Mouse (Mus musculus) forebrain, embryonic 16.5 days (tissue): ENCODE data around the gene Slc51a. TPM values are rescaled to one million over a fixed set of nuclear protein-coding genes. Genes with fewer than 3 reads are reported as not detected.

Experiments used
- ATAC-seq: fragments of 200-750 bp; cut with Nextera tagmentation; 2 replicates; pipeline ENCODE4 v1.8.0; 2017; ENCODE audit warnings: mild to moderate bottlenecking, moderate library complexity
- H3K27ac ChIP-seq: fragments of 300-500 bp; sonication (generic); 2 replicates; pipeline ENCODE4 v1.5.1; 2014; ENCODE audit warnings: low read length, control low read depth
- H3K27me3 ChIP-seq: fragments of 300-500 bp; sonication (generic); replicated peaks from 2 replicates; pipeline ENCODE4 v1.6.1; 2014; ENCODE audit warnings: low read length; ENCODE audit not compliant: control insufficient read depth, insufficient read depth
- H3K36me3 ChIP-seq: fragments of 300-500 bp; sonication (generic); 2 replicates; pipeline ENCODE4 v1.6.1; 2014; ENCODE audit not compliant: control insufficient read depth, insufficient read depth
- H3K4me1 ChIP-seq: fragments of 300-500 bp; sonication (generic); replicated peaks from 2 replicates; pipeline ENCODE4 v1.6.1; 2014; ENCODE audit warnings: low read length; ENCODE audit not compliant: control insufficient read depth, insufficient read depth
- H3K4me2 ChIP-seq: fragments of 300-500 bp; sonication (generic); 2 replicates; pipeline ENCODE4 v1.6.1; 2014; ENCODE audit warnings: mild to moderate bottlenecking, low read length, control low read depth
- H3K4me3 ChIP-seq: fragments of 300-500 bp; sonication (generic); replicated peaks from 2 replicates; pipeline ENCODE4 v1.5.1; 2014; ENCODE audit warnings: mild to moderate bottlenecking, low read length, control low read depth
- H3K9ac ChIP-seq: fragments of 300-500 bp; sonication (generic); replicated peaks from 2 replicates; pipeline ENCODE4 v1.6.1; 2014; ENCODE audit warnings: low read depth, low read length, control low read depth
- H3K9me3 ChIP-seq: fragments of 300-500 bp; sonication (generic); 2 replicates; pipeline ENCODE4 v1.6.1; 2016; ENCODE audit warnings: low read length; ENCODE audit not compliant: control insufficient read depth
- WGBS: fragments of 180-500 bp; shearing (Covaris S2); extraction: QIAGEN DNeasy Blood & Tissue Kit; methylation state at CpG from one replicate; pipeline ENCODE4 v1.1.7; 2014; 5-methylcytosine and 5-hydroxymethylcytosine counted together
- polyA plus RNA-seq: library from polyadenylated mRNA; unstranded; fragments of >200 nt; fragmentation: Nextera tagmentation; extraction: Ambion mirVana; gene quantifications from 2 replicates; pipeline ENCODE4 v1.2.1, GENCODE M21; 2015

Slc51a gene
- 0.09 TPM in 1 of 2 replicates, not detected in the other for polyA plus RNA-seq

GRCm38 (mm10) chr16:32487234-32488111 is at the start of gene Slc51a:
TSS of gene Slc51a (minus strand) at chr16:32487879.
- Histone ChIP-seq H3K9me3 (no peaks in the 10 kb centered on the region), H3K4me1 (no peaks in the 10 kb centered on the region), H3K4me3 (no peak within 1 kb of the TSS), H3K27me3 (no peaks in the 10 kb centered on the region), H3K36me3 (no peaks in the 10 kb centered on the region), H3K27ac (no peak within 1 kb of the TSS), H3K9ac (no peak within 1 kb of the TSS), H3K4me2 (no peak within 1 kb of the TSS)
- no peak for ATAC-seq
- 69% methylated on average over 15 of the region's 15 CpGs for WGBS

GRCm38 (mm10) chr16:32535157-32535751 is 47.6 kb upstream of the Slc51a start:
- 34% methylated on average over 5 of the region's 5 CpGs for WGBS
- Histone ChIP-seq H3K36me3 (no peaks in the 10 kb centered on the region), H3K27ac (no peak overlapping the region), H3K27me3 (no peaks in the 10 kb centered on the region), H3K4me3 (no peak overlapping the region), H3K4me1 (peaks cover 12% of the 10 kb centered on the region; the same call in 1 of the 2 replicates), H3K9ac (no peak overlapping the region), H3K9me3 (no peaks in the 10 kb centered on the region), H3K4me2 (no peak overlapping the region)
- ATAC-seq, result no peak

- Histone ChIP-seq H3K36me3 (no peaks in the 10 kb centered on the region), H3K4me2 (no peak overlapping the region), H3K27me3 (no peaks in the 10 kb centered on the region), H3K4me1 (peaks cover 12% of the 10 kb centered on the region; the same call in 1 of the 2 replicates), H3K27ac (no peak overlapping the region), H3K9me3 (no peaks in the 10 kb centered on the region), H3K4me3 (no peak overlapping the region), H3K9ac (no peak overlapping the region)
- no peak; the same call in 1 of the 2 replicates for ATAC-seq
- 43% methylated on average over 18 of the region's 18 CpGs for WGBS
These were observed 45.5 kb upstream of the Slc51a start for GRCm38 (mm10) chr16:32532878-32533826.

GRCm38 (mm10) chr16:32526906-32527305 is 39.2 kb upstream of the Slc51a start:
- H3K4me3 ChIP-seq, result no peak overlapping the region
- 74% methylated on average over 7 of the region's 7 CpGs for WGBS
- no peak overlapping the region for H3K27ac ChIP-seq
- H3K9ac ChIP-seq, result no peak overlapping the region
- H3K36me3 ChIP-seq, result no peaks in the 10 kb centered on the region
- H3K27me3 ChIP-seq, result no peaks in the 10 kb centered on the region
- no peak overlapping the region for H3K4me2 ChIP-seq
- H3K9me3 ChIP-seq, result no peaks in the 10 kb centered on the region
- peaks cover 6% of the 10 kb centered on the region; the same call in 1 of the 2 replicates for H3K4me1 ChIP-seq
- ATAC-seq, result no peak

- H3K4me2 ChIP-seq, result no peak overlapping the region
- peaks cover 6% of the 10 kb centered on the region; the same call in 1 of the 2 replicates for H3K4me1 ChIP-seq
- H3K9me3 ChIP-seq, result no peaks in the 10 kb centered on the region
- H3K9ac ChIP-seq, result no peak overlapping the region
- no peaks in the 10 kb centered on the region for H3K36me3 ChIP-seq
- 59% methylated on average over 5 of the region's 5 CpGs for WGBS
- ATAC-seq, result no peak
- H3K27me3 ChIP-seq, result no peaks in the 10 kb centered on the region
- no peak overlapping the region for H3K4me3 ChIP-seq
- no peak overlapping the region for H3K27ac ChIP-seq
These were observed 36.6 kb upstream of the Slc51a start for GRCm38 (mm10) chr16:32524244-32524615.

GRCm38 (mm10) chr16:32523462-32524243 is 36.0 kb upstream of the Slc51a start:
- WGBS, result 74% methylated on average over 8 of the region's 8 CpGs
- Histone ChIP-seq H3K4me2 (no peak overlapping the region), H3K27ac (no peak overlapping the region), H3K4me1 (peaks cover 6% of the 10 kb centered on the region; the same call in 1 of the 2 replicates), H3K9ac (no peak overlapping the region), H3K27me3 (no peaks in the 10 kb centered on the region), H3K36me3 (no peaks in the 10 kb centered on the region), H3K9me3 (no peaks in the 10 kb centered on the region), H3K4me3 (no peak overlapping the region)
- no peak for ATAC-seq

- Histone ChIP-seq H3K4me3 (no peak overlapping the region), H3K9ac (no peak overlapping the region), H3K9me3 (no peaks in the 10 kb centered on the region), H3K4me1 (peaks cover 6% of the 10 kb centered on the region; the same call in 1 of the 2 replicates), H3K4me2 (no peak overlapping the region), H3K36me3 (no peaks in the 10 kb centered on the region), H3K27me3 (no peaks in the 10 kb centered on the region), H3K27ac (no peak overlapping the region)
- no peak for ATAC-seq
- WGBS, result 91% methylated on average over 6 of the region's 6 CpGs
These were observed 35.0 kb upstream of the Slc51a start for GRCm38 (mm10) chr16:32522578-32523194.

GRCm38 (mm10) chr16:32520372-32520748 is 32.7 kb upstream of the Slc51a start:
- 33% methylated on average over 9 of the region's 9 CpGs for WGBS
- H3K36me3 ChIP-seq, result no peaks in the 10 kb centered on the region
- no peak overlapping the region for H3K4me3 ChIP-seq
- H3K27ac ChIP-seq, result no peak overlapping the region
- peaks cover 21% of the 10 kb centered on the region for H3K4me1 ChIP-seq
- H3K9ac ChIP-seq, result no peak overlapping the region
- ATAC-seq, result no peak
- no peak overlapping the region for H3K4me2 ChIP-seq
- H3K27me3 ChIP-seq, result no peaks in the 10 kb centered on the region
- no peaks in the 10 kb centered on the region for H3K9me3 ChIP-seq
